Mouse (Mus musculus): ENCODE measurements around the gene Olfr700. TPM values are rescaled to one million over a fixed set of nuclear protein-coding genes. Genes with fewer than 3 reads are reported as not detected.

Olfr700 gene
- polyA plus RNA-seq, 1 experiment, result not detected

DNA sequence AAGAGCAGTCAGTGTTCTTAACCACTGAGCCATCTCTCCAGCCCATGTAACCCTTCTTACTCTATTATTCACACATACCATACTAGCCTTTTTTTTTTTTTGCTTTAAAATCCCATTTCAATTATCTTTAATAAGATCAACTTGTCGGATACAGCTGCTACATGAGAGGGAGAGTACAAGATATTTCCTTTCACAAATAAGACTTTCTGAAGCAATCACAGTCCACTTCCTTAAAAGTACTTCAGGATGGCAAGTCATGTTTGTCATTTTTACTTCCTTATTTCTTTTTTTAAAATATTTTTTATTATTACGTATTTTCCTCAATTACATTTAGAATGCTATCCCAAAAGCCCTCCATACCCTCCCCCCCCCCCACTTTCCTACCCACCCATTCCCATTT, 49.8 kb downstream of the Olfr700 start:
- 85% methylated on average over 2 of the region's 2 CpGs for WGBS
- Histone ChIP-seq H3K4me1 (ENCODE audit: control insufficient read depth, insufficient read depth, low read length) (no peaks in the 10 kb centered on the region), H3K4me3 (replicated peaks; ENCODE audit: insufficient read depth, low read depth, low read length) (no peak overlapping the region), H3K27ac (ENCODE audit: insufficient read depth, low read length) (no peak overlapping the region), H3K27me3 (ENCODE audit: control insufficient read depth, insufficient read depth, low read length) (no peaks in the 10 kb centered on the region)
- TF ChIP-seq POLR2A (IDR thresholded peaks at IDR 0.05; ENCODE audit: borderline replicate concordance, insufficient read depth, low read length), result no peak
- no peak for TF ChIP-seq CTCF (IDR thresholded peaks at IDR 0.05; ENCODE audit: borderline replicate concordance, insufficient read depth, low read depth, low read length)
- DNase-seq, result no peak

Other genes with a start within 250 kb of the Olfr700 start
- not detected in 2 replicates for gene Olfr693, start 128.2 kb downstream of the Olfr700 start, polyA plus RNA-seq (2012; rRNA removed)
- not detected in 2 replicates for gene Olfr694, start 117.0 kb downstream of the Olfr700 start, polyA plus RNA-seq (2012; rRNA removed)
- not detected in 2 replicates for gene Olfr695, start 92.4 kb downstream of the Olfr700 start, polyA plus RNA-seq (2012; rRNA removed)
- gene Olfr697, start 66.4 kb downstream of the Olfr700 start, polyA plus RNA-seq (2012; rRNA removed), result not detected in 2 replicates
- not detected in 2 replicates for gene Olfr698, start 53.4 kb downstream of the Olfr700 start, polyA plus RNA-seq (2012; rRNA removed)
- not detected in 2 replicates for gene Olfr699, start 15.6 kb downstream of the Olfr700 start, polyA plus RNA-seq (2012; rRNA removed)
- not detected in 2 replicates for gene Olfr701, start 5.3 kb upstream of the Olfr700 start, polyA plus RNA-seq (2012; rRNA removed)
- not detected in 2 replicates for gene Olfr702, start 25.1 kb upstream of the Olfr700 start, polyA plus RNA-seq (2012; rRNA removed)
- gene Olfr703, start 34.5 kb upstream of the Olfr700 start, polyA plus RNA-seq (2012; rRNA removed), result not detected in 2 replicates
- gene Olfr704, start 54.4 kb upstream of the Olfr700 start, polyA plus RNA-seq (2012; rRNA removed), result not detected in 2 replicates
- not detected in 2 replicates for gene Olfr705, start 68.1 kb upstream of the Olfr700 start, polyA plus RNA-seq (2012; rRNA removed)
- not detected in 2 replicates for gene Olfr706, start 79.3 kb upstream of the Olfr700 start, polyA plus RNA-seq (2012; rRNA removed)
- gene Olfr707, start 92.4 kb upstream of the Olfr700 start, polyA plus RNA-seq (2012; rRNA removed), result not detected in 2 replicates
- gene Olfr1532-ps1, start 99.2 kb upstream of the Olfr700 start, polyA plus RNA-seq (2012; rRNA removed), result not detected in 2 replicates
- not detected in 2 replicates for gene Olfr709-ps1, start 123.4 kb upstream of the Olfr700 start, polyA plus RNA-seq (2012; rRNA removed)
- not detected in 2 replicates for gene Olfr710, start 139.5 kb upstream of the Olfr700 start, polyA plus RNA-seq (2012; rRNA removed)
- not detected in 2 replicates for gene Olfr6, start 155.1 kb upstream of the Olfr700 start, polyA plus RNA-seq (2012; rRNA removed)
- gene Olfr711, start 166.6 kb upstream of the Olfr700 start, polyA plus RNA-seq (2012; rRNA removed), result not detected in 2 replicates
- not detected in 2 replicates for gene Olfr2, start 197.2 kb upstream of the Olfr700 start, polyA plus RNA-seq (2012; rRNA removed)
- gene Olfr713, start 222.3 kb upstream of the Olfr700 start, polyA plus RNA-seq (2012; rRNA removed), result not detected in 2 replicates

Data from cerebellum, adult 2 months (tissue).